Mouse (Mus musculus) T-helper 1 cell (primary cell): ENCODE measurements around the gene Rps10.

Source experiments
- in situ Hi-C: fragments of 300-600 bp; cut with MboI, MseI; formaldehyde crosslinking; loops from one replicate; pipeline ENCODE4 v1.15.1; 2025; ENCODE audit warnings: high pct_unique_total_duplicates

The Rps10 gene

DNA sequence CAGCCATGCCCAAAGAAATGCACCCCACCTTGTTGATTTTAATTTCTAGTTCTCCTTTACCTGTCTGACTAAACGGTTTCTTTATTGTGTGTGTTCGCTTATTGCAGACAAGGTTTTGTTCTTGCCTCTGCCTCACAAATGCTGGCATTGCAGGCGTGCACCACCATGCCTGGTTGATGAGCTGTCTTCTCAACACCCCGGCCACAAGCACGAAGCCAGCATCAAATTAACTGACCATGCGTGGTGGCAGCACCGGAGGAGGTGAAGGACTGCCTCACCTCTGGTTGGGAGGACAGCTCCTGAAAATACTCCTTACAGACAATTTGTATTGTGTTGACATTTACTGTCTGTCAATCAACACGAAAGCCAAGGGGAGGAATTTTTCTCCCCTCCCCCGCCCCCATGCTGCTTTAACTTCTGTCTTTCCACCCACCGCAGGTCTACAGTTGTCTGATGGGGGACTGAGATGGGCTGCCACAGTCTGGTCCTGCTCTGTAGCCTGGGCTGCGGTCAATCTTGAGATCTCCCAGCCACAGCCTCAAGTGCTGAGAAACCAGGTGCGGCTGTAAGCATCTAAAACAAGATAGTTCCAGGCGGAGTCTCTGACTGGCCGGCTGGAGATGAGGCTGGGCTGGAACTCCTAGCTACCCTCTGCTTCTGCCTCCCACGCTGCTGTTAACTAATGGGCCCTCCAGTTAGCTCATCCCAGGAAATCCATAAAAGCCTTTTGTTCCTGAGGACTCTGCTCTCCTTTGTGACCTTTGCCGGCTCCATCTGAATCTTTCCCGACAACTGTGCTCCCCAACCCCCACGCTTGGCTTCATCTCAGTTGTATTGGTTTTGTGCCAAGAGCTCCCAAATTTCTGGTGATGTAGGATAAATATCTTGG is at the start of gene Rps10:
Gene Rps10 (minus strand): TSS at position 538 of the 889 bp plus-strand sequence.
- in situ Hi-C loops, result no loop called here

DNA sequence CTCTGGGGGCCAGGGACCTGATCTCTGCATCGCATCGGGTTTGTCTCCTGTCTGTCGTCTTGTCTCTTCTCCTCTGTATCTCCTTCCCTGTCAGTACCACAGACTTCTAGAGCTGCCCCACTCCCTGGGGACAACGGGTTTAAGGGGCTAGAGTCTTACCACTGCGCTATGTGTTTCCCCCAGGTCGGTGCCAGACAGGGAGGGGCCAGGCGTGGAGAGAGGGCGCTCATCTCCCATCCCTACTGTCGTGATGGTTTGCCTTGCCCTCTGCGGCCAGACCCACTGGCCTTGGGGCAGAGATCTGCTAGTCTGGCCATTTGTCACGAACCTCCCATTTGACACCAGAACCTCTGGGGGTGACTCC is 49.1 kb upstream of the Rps10 start:
- in situ Hi-C loops, result no loop called here

DNA sequence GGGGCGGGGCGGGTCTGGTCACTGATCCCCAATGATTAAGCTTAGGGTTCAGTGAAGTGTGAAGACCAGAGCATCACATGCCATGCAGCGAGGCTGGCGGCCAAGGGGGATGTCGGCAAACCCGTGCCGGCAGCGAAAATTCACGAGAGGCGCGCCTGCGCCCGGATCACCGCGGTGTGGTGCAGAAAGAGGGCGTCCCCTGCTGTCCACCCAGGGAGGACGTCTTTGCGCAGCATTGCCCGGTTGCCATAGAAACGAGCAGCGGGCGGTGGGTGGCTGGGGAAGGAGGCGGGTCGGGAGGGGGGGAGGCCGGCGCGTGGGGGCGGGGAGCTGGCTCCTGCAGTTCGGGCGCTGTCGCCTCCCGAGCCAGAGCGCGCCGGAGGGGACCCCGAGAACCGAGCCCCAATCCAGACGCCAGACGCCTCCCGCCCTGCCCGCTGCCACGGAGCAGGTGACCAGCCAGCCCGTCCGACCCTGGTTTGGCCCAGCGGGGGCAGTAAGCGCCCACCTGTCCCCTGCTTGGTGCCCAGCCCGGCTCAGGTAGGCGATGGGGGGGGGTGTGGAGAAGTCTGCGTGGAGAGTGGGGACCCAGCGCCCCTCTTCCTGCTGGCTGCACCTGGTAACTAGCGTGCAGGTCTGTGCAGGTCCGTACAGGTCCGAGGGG is 48.5 kb upstream of the Rps10 start:
- in situ Hi-C loops, result no loop called here

DNA sequence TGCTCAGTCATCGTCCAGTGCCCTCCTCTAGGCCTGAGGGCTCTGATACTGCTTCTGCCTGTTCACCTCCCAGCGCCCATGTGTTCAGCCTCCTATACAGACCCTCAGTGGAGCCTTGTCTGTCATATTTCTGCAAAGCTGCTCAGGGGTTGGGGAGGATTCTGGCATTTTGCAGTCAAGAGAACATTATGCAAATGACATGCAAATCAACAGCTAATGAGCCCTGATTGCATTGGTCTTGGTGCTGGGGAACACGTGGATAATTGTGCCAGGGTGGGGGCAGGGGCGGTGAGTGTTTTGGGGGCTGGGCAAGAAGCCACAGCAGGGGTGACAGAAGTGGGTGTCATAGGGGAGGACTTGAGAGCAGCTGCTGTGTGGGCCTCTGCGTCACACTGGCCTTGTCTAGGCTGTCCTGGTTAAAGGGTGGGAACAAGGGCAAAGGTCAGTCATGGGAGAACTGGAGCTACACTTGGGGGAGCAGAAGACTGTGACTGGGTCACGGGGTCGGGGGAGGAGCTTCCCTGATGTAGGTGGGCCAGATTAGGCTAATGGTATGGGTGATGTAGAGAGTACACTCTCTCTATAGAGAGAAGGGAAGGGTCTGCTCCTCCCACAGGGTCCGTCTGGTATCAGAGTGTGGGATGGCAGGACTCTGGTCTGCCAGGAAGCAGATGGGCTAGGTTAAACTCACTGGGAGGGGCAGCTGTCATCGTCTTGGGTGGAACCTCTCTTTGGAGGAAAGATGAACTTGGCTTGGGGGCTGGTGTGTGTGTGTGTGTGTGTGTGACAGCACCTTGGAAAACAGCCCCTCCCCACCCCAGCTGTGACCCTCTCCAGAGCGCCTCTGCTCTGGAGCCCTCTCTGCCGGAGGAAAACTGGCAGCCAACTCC is 42.7 kb upstream of the Rps10 start:
- in situ Hi-C loops, result no loop called here

DNA sequence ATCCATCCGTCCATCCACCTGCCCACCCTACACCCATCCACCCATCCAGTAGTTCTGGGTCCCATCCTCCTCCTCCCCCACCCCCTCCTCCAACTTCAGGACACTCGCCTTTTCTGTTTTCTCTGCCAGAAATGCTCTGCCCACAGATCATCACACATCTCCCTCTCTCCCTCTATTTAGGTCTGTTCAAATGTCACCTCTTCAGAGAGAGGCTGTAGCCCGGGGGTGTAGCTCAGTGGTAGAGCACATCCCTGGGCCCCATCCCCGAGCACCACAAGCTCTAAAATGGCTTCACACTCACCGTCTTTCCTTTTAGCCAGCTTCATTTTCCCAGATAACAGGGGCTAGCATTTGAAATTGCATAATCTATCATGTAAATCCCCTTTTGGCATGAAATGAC is 41.3 kb upstream of the Rps10 start:
- in situ Hi-C loops, result no loop called here

DNA sequence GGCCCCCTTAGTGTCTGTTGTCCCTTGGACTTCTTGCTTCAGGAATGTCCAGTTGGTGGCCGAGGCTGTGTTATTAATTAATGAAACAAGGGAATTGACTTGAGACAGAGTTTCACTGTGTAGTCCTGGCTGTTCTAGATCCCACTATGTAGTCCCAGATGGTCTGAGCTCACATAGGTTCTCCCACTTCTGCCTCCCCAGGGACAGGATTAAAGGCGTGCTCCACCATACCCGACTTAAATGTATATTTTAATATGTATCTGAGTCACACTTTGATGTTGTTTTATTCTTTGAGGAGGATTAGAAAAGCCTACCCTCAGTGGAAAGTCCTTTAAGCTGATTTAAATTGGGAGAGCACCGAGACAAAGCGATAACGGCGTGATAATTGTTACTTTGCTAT is 39.8 kb upstream of the Rps10 start:
- in situ Hi-C loops, result no loop called here

DNA sequence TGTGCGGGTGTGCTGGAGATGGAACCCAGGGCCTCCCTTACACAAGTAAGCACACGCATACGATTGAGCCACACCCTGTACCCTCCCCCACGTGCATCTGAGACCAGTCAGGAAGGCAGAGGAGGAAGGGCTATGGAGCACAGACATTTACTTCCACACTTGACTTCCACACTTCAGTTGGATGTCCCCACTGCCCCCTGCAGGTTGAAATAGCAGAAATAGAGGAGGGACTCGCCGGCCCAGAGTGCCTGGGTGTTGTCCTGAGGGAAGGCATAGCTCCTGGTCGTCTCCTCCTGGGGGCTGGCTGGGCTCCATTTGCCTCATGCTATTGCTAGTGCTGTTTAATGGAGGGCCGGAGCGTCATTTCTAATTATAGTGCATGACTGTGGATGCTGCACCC is 39.0 kb upstream of the Rps10 start:
- in situ Hi-C loops, result no loop called here

DNA sequence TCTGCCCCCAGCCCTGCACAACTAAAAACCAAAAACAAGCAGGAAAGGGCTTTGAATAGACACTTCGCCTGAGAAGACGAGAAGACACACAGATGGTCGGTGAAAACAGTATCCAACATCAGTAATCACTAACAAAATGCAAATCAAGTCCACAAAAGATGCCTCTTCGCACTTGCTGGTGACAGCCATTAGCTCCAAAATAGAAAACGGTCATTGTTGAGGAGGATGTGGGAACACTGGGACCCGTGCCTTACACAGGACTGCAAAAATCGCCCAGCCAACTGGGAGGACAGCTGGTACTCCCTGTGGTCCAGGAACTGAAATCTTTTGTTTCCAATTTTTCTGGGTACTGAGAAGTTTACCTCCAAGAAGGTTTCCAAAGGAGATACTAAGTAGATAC is 37.5 kb upstream of the Rps10 start:
- in situ Hi-C loops, result no loop called here

DNA sequence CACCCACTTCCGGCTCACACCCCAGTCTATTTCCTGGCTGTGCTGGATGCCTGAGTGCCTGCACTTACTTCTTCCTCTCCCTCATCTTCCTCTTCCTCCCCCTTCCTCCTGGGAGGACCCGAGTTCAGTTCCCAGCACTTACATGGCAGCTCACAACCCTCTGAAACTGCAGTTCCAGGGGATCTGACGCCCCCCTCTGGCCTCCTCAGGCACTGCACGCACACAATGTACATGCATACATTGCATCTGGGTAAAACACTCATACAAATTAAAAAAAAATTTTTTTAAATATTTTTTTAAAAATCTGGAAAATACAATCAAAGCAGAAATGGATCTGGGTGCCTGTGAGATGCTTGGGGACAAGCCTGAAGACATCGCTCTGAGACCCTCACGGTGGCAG is 35.3 kb upstream of the Rps10 start:
- in situ Hi-C loops, result no loop called here

DNA sequence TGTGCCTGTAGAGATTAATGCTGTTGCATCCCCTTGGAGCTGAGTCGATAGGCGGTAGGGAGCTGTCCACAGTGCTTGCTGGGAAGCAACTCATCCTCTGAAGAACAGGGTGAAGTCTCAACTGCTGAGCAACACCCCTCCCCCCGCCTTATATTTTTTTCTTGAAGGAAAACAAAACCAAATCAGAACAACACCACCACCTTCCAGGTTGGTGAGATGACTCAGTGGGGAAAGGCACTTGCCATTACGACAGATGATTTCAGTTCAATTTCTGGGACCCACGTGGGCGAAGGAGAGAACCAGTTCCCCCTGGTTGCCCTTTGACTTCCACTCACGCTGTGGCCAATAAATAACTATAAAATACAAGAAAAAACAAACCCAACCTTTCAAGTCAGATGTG is 22.3 kb upstream of the Rps10 start:
- in situ Hi-C loops, result no loop called here

DNA sequence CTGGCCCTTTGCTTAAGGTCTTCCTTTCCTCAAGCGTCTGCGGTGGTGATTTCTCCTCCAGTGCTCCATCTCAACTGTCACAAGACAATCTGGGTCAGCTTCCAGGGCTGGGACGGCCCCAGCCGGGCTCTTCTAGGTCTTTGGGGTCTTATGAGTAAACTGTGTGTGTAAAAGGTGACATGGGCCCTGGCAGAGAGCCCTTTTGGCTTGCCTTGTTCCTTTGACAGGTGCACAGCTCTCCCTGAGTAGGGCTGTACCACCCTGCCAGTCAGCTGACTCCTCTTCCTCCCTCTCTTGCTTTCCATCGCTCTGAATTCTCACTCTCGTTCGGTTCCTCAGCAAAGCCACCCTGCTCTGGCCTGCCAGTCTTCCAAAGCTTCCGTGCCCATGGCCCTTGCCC is 20.7 kb upstream of the Rps10 start:
- in situ Hi-C loops, result no loop called here

DNA sequence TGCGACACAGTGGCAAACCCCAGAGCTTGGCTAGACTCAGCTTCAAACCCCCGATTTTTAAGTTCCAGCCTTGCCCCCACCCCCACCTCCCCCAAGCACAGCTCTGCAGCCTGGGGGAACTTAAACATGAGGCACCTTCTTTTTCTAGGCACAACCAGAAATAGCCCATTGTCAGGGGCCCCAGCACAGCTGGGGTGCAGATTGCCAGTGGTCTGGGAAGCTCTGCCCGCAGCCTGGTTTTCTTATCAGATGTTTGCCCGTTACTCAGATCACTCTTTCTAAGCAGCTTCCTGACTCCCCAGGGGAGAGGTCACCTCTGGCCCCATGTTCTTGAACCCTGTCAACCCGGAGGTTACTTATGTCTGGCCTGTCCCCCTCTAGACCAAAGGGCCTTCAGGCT is 19.9 kb upstream of the Rps10 start:
- in situ Hi-C loops, result no loop called here

DNA sequence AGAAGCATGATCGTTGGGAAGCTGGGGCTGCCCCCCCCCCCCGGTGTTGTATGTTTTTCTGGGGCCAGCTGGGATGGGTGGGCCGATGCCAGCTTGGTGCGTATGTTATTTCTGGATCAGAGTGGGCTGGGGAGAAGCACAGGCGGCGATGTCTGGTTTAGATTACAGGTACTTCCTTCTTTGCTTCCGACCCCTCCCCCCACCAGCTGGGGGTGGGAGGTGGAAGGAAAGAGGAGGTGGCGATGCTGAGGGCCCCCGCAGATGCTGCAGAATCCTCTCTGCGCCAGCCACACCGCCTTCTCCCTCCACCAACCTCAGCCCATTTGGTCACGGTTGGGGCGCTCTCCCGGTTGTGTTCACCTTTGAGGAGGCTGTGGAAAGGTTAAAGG is 19.5 kb upstream of the Rps10 start:
- in situ Hi-C loops, result no loop called here

DNA sequence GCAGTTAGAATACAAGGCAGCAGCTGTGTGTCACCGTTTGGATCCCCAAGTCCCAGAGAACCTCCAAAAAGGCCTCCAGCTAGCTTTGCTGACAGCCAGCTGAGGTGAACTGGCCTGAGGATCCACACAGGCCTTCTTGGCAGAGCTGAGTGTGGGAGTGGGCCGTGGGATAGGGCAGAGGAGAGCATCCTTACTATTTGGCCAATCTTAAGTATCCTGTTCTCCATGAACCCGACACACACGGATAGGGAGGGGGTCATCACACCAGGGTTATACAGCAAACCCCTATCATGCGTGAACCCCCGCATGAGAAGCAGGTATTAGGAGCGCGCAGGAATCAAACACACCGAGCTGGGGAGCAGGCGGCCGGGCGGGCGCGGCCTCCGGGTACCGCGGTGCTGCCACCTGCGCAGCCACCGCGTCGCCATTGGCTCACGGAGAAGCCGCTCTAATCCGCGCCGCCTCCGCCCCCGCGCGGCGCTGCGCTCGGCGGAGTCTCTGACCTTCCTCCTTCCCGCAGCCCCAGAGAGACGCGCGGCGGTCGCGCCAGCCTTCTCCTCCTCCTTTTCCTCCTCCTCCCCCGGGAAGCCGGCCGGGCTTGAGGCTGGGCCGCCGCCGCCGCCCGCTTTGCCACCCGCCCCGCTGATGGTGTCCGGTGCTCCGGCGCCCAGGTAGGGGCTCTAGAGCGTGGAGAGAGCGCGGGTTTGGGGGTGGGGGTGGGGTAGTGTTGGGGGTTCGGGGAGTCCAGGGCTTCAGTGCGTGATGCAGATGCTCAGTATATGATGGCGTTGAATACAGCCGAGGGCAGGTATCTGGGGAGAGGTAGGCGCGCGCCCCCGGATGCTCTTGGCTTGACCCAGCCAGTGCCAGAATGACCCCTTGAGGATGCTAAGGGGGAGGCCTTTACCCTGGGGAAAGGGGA is 18.9 kb upstream of the Rps10 start, which contains the start of gene Pacsin1:
Gene Pacsin1 (plus strand): TSS at position 421 of the 922 bp plus-strand sequence.
- in situ Hi-C loops, result no loop called here

DNA sequence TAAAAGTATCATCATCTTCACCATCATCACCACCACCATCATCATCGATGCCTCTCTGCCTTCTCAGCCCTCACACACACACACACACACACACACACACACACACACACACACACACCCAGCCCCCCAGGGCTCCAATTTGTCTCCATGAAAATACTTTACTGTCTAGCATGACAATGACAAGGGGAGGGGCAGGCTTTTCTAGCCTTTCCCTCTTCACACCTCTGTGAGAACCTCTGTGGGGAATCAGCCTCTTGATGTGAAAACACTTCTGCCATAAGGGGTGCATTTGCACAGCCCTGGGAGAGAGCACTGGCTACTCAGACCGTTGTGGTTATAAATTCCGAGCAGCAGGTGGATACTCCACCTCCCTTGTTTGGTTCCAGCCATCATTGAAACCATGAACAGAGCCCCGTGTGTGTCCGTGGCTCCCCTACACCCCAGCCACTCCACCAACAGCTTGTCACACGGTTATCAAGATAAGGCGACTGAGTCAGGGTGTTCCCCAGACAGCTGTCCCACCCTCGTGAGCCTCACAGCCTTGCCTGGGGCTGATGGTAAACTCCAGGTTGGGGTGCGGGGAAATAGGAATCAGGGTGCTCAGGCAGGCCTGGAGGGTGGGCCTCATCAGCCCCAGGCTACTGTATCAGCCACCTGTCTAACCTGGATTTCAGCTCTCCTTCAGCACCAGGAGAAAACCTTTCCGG is 16.9 kb upstream of the Rps10 start:
- in situ Hi-C loops, result no loop called here

DNA sequence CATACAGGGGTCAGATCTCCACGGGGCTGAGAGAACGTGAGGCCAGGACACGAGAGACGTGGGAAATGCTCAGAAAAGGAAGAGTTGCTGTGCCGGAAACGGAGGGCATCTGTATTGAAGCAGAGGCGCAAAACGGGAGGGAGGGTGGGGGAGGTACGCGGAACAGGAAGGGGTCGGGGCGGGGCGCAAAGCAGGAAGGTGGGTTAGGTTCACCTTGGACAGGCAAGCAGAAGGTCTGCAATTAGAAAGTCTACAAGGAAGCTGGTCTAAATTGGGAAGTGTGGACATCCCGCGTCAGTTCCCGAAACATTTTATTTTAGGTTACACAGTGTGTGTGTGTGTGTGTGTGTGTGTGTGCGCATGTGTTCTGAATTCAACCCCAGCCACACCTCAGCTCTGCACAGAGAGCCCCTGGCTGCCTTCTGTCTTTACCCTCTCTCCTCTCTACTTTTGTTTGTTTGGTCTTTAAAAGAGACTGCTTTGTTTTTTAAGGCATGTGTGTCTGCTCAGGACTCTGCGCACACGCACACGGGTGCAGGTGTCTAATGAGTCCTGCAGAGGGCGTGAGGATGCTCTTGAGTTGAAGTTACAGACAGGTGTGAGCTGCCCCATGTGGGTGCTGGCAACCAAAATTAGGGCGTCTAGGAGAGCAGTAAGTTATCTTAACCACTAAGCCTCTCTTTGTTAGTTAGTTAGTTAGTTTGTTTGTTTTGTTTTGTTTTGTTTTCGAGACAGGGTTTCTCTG is 15.7 kb upstream of the Rps10 start:
- in situ Hi-C loops, result no loop called here

DNA sequence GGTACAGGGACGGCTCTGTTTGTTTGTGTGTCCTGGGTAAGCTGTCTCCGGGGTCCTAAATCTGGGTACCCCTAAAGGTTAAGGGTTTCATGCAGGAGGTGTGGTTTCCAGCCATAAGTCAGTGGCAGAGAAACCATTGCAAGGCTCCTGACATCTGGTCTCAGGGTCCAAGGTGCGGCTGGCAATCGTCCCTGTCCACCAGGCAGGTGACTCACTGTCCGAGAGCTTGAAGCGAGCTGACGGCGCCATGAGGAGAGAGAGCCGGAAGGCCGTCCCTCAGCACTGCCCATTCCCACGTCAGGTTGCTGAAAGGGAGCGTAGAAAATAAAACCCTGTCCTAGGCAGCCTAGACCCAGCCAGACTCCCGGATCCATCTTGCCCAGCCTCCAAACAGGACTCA is 14.1 kb upstream of the Rps10 start:
- in situ Hi-C loops, result no loop called here

DNA sequence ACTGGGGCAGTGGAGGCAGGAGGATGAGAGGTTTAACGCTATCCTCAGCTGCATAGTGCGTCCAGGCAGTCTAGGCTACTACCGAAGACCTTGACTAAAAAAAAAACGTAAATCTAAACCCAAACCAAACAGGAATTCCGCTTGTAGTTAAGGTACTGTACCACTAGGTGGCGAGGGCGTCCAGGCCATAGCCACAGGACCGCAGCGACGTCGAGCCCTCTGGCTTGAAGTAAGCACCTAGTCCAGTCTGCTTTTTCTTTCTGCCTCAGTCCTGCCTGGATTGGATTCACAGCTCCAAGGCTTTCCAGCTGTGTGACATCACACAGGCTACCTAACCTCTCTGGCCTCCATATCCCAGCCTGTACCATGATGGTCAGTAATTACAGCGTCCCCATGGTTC is 13.7 kb upstream of the Rps10 start:
- in situ Hi-C loops, result no loop called here

DNA sequence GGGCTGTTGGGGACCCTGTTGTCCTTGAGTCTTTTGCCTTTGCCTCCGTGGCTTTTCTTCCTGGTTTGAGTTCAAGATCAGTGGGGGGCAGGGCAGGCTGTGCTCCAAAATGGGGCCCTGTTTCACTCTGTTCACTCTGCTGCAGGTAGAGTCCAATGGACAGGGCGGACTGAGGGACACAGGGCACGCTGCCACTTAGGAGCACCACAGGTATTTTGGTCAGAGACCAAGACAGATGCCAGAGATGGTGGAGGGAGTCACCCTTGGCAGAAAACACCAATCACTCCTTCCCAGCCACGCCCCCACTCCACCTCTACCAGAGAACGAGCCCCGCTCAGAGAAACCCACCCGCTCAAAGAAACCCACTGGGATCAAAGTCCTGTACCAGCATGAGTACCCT is 9.3 kb upstream of the Rps10 start:
- in situ Hi-C loops, result no loop called here

DNA sequence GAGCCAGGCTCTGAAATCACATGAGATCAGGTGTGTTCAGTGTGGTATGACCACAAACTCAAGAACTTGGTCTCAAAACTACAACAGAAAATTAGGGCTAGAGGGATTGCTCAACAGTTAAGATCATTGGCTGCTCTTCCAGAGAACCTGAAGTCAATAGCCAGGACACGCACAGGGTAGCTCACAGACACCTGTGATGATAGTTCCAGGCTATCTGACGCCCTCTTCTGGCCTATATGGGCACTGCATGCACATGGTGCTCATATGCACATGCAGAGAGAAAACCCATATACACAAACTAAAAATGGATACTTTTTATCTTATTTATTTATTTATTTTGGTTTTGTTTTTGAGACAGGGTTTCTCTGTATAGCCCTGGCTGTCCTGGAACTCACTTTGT is 8.1 kb upstream of the Rps10 start:
- in situ Hi-C loops, result no loop called here
